Mouse (Mus musculus) ES-Bruce4 (cell line): ENCODE results near the gene Oxct2a. TPM values are rescaled to one million over a fixed set of nuclear protein-coding genes. Genes with fewer than 3 reads are reported as not detected.
A peak's percentile ranks its signal among the peaks of the same experiment; 100 is the strongest.
"Not testable (repeated sequence)": the region's sequence is repeated elsewhere in the genome, so short reads cannot be mapped to it uniquely, and the experiment has no call there.

Experiments used
- H3K27ac ChIP-seq: 2 replicates; pipeline ENCODE4 v1.5.1; 2012; ENCODE audit warnings: low read length, inconsistent platforms; ENCODE audit not compliant: insufficient read depth
- H3K27me3 ChIP-seq: 2 replicates; pipeline ENCODE4 v1.6.1; 2012; ENCODE audit warnings: mild to moderate bottlenecking, low read length, inconsistent platforms; ENCODE audit not compliant: control insufficient read depth, poor library complexity, insufficient read depth, severe bottlenecking
- H3K36me3 ChIP-seq: 2 replicates; pipeline ENCODE4 v1.6.1; 2012; ENCODE audit warnings: inconsistent platforms, mild to moderate bottlenecking, low read length, moderate library complexity; ENCODE audit not compliant: control insufficient read depth, poor library complexity, insufficient read depth, severe bottlenecking
- H3K4me1 ChIP-seq: one replicate; pipeline ENCODE4 v1.8.1; 2011; ENCODE audit warnings: low read length; ENCODE audit not compliant: control insufficient read depth, insufficient read depth
- H3K4me3 ChIP-seq: 2 replicates; pipeline ENCODE4 v1.5.1; 2011; ENCODE audit warnings: low read depth, mild to moderate bottlenecking, low read length
- H3K9ac ChIP-seq: 2 replicates; pipeline ENCODE4 v1.6.1; 2012; ENCODE audit warnings: low read depth, mild to moderate bottlenecking, inconsistent platforms; ENCODE audit not compliant: poor library complexity, severe bottlenecking
- H3K9me3 ChIP-seq: replicated peaks from 2 replicates; pipeline ENCODE4 v1.6.1; 2012; ENCODE audit warnings: mild to moderate bottlenecking, low read length, inconsistent platforms; ENCODE audit not compliant: control insufficient read depth, poor library complexity, insufficient read depth, severe bottlenecking
- CTCF ChIP-seq: IDR thresholded peaks from one replicate; pipeline ENCODE4 v1.8.1; 2011; ENCODE audit warnings: low read depth, low read length
- EP300 ChIP-seq: IDR thresholded peaks from 2 replicates; pipeline ENCODE4 v1.6.1; 2011; ENCODE audit warnings: low read depth, low read length; ENCODE audit not compliant: insufficient read depth
- POLR2A ChIP-seq: IDR thresholded peaks from one replicate; pipeline ENCODE4 v1.8.1; 2011; ENCODE audit warnings: low read length; ENCODE audit not compliant: insufficient read depth
- polyA plus RNA-seq: library from polyadenylated mRNA; stranded (reverse); fragments of >200 nt; gene quantifications from 2 replicates; pipeline ENCODE4 v1.2.4, GENCODE M21; 2011; ENCODE audit warnings: low read depth; ENCODE audit not compliant: missing spikeins, insufficient read depth, insufficient read length

The Oxct2a gene
- polyA plus RNA-seq, 1 experiment = 0.45 TPM

DNA sequence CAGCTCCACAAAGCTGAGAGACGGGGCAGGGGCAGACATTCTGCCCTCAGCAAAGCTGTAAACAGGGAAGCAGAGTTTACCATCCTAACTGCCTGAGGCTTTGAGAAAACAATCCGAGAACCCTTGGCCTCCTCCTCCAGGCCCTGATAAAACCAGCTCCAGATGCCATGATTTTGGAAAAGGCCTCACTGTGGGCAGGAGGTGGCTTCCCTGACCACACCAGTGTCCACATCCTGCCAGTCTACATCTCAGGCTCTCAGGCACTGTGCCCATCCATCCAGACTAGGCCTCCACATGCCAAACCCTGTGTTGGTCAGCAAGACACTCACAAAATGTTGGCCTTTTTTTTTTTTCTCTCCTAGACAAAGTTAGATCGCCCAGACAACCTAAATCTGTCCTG is 10.7 kb upstream of the Oxct2a start:
- TF ChIP-seq POLR2A (no peak), EP300 (no peak), CTCF (no peak)
- H3K27me3 ChIP-seq = no peaks in the 10 kb centered on the region
- H3K27ac ChIP-seq = no peak overlapping the region
- no peaks in the 10 kb centered on the region for H3K9me3 ChIP-seq
- no peaks in the 10 kb centered on the region for H3K36me3 ChIP-seq
- H3K9ac ChIP-seq = no peak overlapping the region
- H3K4me1 ChIP-seq = peaks cover 1% of the 10 kb centered on the region
- H3K4me3 ChIP-seq = no peak overlapping the region

DNA sequence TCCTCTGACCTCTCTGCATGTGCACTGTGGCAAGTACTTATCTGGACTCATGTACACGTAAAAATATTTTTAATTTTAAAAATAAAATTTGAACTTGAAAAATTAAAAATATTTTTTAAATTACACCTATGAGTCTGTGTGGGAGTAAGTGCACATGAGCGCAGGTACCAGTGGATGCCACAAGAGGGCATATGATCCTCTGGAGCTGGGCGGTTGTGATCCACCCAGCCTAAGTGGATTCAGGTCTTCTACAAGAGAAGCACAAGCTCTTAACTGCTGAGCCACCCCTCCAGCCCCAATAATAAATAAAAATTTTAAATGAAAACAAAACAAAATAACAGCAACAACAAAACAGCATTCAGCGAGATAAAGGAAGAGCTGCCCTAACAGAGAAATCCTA is 9.7 kb upstream of the Oxct2a start:
- H3K4me3 ChIP-seq = no peak overlapping the region
- TF ChIP-seq CTCF (peak; percentile 21), EP300 (no peak), POLR2A (no peak)
- no peaks in the 10 kb centered on the region for H3K36me3 ChIP-seq
- no peaks in the 10 kb centered on the region for H3K27me3 ChIP-seq
- no peaks in the 10 kb centered on the region for H3K9me3 ChIP-seq
- H3K4me1 ChIP-seq = peaks cover 1% of the 10 kb centered on the region
- H3K9ac ChIP-seq = no peak overlapping the region
- H3K27ac ChIP-seq = no peak overlapping the region

DNA sequence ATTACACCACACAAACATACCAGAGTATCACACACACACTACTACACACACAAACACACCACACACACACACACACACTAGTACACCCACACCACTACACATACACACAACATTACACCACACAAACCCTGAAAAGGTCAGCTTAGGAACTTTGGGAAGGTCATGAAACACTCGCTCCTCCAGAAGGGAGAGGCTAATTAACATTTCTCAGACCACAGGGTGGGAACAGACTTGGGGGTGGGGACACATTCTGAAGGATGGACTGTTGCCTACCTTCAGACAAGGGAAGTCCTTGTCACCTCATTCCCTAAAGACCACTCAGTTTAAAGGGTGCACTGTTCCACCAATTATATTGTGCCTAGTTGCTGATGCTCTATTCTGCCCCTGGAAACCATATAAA is 8.5 kb upstream of the Oxct2a start:
- not testable (repeated sequence) for H3K27ac ChIP-seq, H3K36me3 ChIP-seq, H3K9ac ChIP-seq, H3K9me3 ChIP-seq, H3K4me1 ChIP-seq, H3K4me3 ChIP-seq, H3K27me3 ChIP-seq

DNA sequence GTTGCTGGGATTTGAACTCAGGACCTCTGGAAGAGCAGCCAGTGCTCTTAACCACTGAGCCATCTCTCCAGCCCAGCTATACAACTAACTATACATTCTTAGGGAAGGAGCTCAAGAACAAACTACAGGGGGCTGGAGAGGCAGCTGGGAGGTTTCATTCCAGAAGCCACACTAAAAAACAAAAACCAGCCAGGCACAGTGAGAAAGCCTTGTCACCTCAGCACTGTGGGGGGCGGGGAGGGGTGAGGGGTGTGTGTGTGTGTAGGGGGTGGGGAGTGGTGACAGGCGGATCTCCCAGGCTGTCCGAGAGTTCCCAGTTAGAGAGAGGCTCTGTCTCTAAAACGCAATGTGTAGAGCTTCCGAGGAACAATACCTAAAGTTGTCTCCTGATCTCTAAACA is 7.9 kb upstream of the Oxct2a start:
- H3K36me3 ChIP-seq = no peaks in the 10 kb centered on the region
- no peak overlapping the region for H3K4me3 ChIP-seq
- no peaks in the 10 kb centered on the region for H3K9me3 ChIP-seq
- no peak overlapping the region for H3K9ac ChIP-seq
- TF ChIP-seq EP300 = no peak
- no peak for TF ChIP-seq POLR2A
- TF ChIP-seq CTCF = no peak
- no peaks in the 10 kb centered on the region for H3K27me3 ChIP-seq
- no peak overlapping the region for H3K27ac ChIP-seq
- peaks cover 1% of the 10 kb centered on the region for H3K4me1 ChIP-seq

DNA sequence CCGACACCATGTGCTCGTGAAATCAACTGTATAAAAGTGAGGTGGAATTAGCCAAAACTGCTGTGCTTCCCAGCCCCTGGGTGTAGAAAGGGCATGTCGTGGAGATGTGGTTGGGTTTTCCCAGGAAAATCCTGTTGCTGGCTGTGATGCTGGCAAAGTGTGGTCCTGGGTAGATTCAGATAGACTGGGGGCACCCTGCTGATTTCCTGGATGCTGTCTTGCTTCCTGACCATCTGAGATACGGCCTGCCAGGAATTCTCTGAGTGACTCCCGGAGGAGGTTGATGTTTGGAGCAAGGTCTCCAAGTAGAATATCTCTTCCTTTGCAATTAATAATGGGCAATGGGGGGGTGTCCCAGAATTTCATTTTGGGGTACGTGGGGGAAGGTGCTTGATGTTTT is 5.5 kb upstream of the Oxct2a start:
- no peaks in the 10 kb centered on the region for H3K27me3 ChIP-seq
- TF ChIP-seq CTCF (no peak), POLR2A (no peak), EP300 (no peak)
- H3K4me3 ChIP-seq = no peak overlapping the region
- H3K27ac ChIP-seq = no peak overlapping the region
- H3K36me3 ChIP-seq = no peaks in the 10 kb centered on the region
- H3K4me1 ChIP-seq = no peaks in the 10 kb centered on the region
- H3K9ac ChIP-seq = no peak overlapping the region
- no peaks in the 10 kb centered on the region for H3K9me3 ChIP-seq

DNA sequence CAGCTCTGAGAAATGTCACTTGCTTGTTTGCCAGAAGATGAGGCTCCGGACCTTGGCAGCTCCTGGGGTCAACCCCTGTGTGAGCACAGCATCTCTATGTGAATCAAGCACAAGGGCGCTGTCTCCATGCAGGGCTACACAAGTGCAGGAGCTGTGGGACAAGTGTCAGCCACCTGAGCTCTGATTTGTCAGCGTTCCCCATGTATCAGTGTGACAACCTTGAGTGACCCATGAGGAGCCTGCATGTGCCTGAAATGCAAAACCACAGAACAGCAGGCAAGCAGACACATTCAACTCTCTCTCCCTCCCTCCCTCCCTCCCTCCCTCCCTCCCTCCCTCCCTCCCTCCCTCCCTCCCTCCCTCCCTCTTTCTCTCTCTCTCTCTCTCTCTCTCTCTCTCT is 4.2 kb upstream of the Oxct2a start:
- H3K27me3 ChIP-seq = no peaks in the 10 kb centered on the region
- H3K9ac ChIP-seq = no peak overlapping the region
- no peak overlapping the region for H3K27ac ChIP-seq
- no peaks in the 10 kb centered on the region for H3K36me3 ChIP-seq
- no peak for TF ChIP-seq CTCF
- no peak for TF ChIP-seq POLR2A
- no peak for TF ChIP-seq EP300
- H3K4me1 ChIP-seq = no peaks in the 10 kb centered on the region
- no peaks in the 10 kb centered on the region for H3K9me3 ChIP-seq
- no peak overlapping the region for H3K4me3 ChIP-seq

DNA sequence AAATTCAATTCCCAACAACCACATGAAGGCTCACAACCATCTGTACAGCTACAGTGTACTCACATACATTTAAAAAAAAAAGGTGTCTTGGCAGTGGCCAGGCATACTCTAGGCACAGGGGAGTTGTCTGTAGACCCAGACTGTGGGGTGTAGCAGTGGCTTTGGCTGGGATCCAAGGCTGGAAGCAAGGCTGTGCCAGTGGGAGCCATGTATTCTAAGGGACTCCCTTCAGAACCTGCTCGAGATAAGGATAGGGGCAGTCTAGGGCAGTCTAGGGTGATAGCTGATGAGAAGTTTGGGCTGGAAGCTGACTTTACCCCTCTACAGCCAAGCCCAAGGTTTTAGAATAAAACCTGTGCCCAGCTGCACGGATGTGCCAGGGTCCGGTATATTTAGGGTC is 2.7 kb upstream of the Oxct2a start:
- Histone ChIP-seq H3K4me3 (no peak overlapping the region), H3K9me3 (no peaks in the 10 kb centered on the region), H3K4me1 (no peaks in the 10 kb centered on the region), H3K27ac (no peak overlapping the region), H3K9ac (no peak overlapping the region), H3K27me3 (no peaks in the 10 kb centered on the region), H3K36me3 (no peaks in the 10 kb centered on the region)
- no peak for TF ChIP-seq POLR2A
- TF ChIP-seq EP300 = no peak
- no peak for TF ChIP-seq CTCF

DNA sequence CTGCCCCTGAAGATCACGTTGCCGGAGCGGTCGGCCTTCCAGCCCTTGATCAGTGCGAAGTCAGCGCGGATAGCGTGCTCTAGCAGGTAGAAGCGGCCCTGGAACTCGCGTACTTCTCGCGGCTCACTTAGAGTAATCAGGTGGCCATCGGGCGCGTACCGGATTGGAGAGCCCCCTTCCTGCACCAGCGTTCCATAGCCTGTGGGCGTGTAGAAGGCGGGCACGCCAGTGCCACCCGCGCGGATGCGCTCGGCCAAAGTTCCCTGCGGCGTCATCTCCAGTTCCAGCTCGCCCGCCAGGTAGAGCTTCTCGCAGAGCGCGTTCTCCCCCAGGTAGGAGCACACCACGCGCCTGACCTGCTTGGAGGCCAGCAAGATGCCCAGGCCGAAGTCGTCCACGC is 524 bp downstream of the Oxct2a start:
- H3K4me3 ChIP-seq = peak overlapping the region; percentile 1; the same call in 1 of the 2 replicates
- not testable (repeated sequence) for H3K36me3 ChIP-seq

More for the DNA sequence above, 524 bp downstream of the Oxct2a start:
- not testable (repeated sequence) for H3K27me3 ChIP-seq, H3K4me1 ChIP-seq, H3K27ac ChIP-seq, H3K9me3 ChIP-seq, H3K9ac ChIP-seq
